Mouse (Mus musculus) common myeloid progenitor, adult 5-6 weeks (primary cell): ENCODE results near the gene Barx2. TPM values are rescaled to one million over a fixed set of nuclear protein-coding genes. Genes with fewer than 3 reads are reported as not detected.
"Not testable (repeated sequence)": the region's sequence is repeated elsewhere in the genome, so short reads cannot be mapped to it uniquely, and the experiment has no call there.

Experiments used
- ATAC-seq: replicated peaks from 2 replicates; pipeline ENCODE4 v1.8.0; 2016; ENCODE audit warnings: low read depth, mild to moderate bottlenecking, moderate TSS enrichment, inconsistent platforms; ENCODE audit not compliant: poor library complexity, severe bottlenecking
- total RNA-seq: library from RNA; stranded (forward); fragments of 200-1000, 187-1606 nt; gene quantifications from 2 replicates; pipeline ENCODE4 v1.2.3, GENCODE M21; 2017

Gene Barx2
- total RNA-seq: not detected in 2 replicates

- ATAC-seq: peak; percentile 34; the same call in 1 of the 2 replicates
These were observed at the start of gene Barx2 for GRCm38 (mm10) chr9:31912921-31913738. Gene Barx2, minus strand, starts transcription at chr9:31913462.

DNA sequence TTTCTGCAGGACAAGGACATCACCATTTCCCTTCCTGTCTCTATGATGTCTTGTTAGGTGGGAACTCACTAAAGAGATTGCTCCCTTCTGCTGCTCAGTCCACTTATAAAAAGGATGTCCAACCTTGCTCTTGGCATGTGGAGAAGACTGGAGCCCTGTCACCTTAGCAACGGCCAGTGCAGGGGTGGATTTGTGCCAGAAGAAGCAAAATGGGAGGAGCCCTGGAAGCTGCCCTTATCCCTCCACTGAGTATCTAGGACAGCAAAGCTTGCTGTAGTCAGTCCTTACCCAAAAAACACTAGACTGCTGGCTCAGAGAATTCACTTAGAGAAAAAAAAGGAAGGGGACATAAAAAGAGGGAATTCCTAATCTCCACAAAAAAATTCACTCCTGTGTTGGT is 49.0 kb upstream of the Barx2 start:
- no peak for ATAC-seq

DNA sequence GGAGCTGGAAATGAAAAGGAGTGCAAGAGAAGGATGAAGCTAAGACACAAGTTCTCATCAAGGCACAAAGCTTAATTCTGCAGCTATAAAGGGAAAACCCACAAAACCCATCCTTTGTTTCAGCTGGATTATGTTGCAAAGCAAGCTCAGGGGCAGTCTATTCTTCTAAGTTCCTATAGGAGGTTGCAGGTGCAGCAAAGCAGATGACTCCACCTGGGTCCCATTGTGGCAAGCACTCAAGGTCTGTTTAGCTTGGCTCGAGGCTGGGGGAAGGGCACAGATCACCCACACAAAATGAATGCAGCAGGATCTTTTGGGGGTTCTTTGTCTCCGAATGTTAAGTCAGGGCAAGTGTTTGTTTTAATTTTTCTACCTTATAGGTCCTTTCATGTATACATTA is 47.2 kb upstream of the Barx2 start:
- ATAC-seq: no peak

- ATAC-seq: no peak
These were observed 44.9 kb upstream of the Barx2 start for GRCm38 (mm10) chr9:31958120-31958519.

DNA sequence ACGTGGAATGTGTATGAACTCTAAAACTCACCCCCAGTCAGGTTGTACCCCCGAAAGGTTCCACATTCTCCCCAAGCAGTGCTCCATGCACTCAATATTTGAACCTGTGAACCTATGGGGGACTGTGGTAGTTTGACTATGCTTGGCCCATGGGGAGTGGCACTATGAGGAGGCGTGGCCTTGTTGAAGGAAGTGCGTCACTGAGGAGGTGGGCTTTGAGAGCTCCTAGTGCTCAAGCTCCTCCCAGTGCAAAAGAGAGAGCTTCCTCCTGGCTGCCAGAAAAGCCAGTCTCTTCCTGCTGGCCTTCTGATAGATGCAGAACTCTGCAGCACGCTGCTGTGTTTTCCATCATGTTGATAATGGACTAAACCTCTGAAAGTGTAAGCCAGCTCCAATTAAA is 37.2 kb upstream of the Barx2 start:
- 0 out of 2 replicates have a peak, but pooled peaks have one; percentile 36 for ATAC-seq

DNA sequence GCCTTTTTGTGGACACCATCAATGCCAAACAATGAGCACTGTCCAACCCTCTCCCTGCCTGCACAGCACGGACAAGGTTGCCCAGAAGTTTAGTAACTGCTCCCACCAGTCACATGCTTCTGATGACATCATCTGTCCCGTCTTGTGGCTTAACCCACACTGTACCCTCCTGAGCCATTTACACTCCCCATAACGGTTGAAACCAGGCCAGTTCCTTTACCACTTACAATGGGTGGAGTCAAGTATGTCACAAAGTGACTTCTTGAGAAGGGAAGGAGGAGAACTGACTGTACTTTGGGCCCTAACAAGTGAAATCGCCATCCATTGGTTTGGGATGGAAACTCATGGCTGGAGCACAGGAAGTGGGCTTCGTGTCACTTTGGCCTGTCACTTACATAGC is 35.8 kb upstream of the Barx2 start:
- ATAC-seq: peak; percentile 78

GRCm38 (mm10) chr9:31947051-31947450 is 33.8 kb upstream of the Barx2 start:
- no peak for ATAC-seq

- ATAC-seq: no peak
These were observed 29.1 kb upstream of the Barx2 start for GRCm38 (mm10) chr9:31942334-31942733.

DNA sequence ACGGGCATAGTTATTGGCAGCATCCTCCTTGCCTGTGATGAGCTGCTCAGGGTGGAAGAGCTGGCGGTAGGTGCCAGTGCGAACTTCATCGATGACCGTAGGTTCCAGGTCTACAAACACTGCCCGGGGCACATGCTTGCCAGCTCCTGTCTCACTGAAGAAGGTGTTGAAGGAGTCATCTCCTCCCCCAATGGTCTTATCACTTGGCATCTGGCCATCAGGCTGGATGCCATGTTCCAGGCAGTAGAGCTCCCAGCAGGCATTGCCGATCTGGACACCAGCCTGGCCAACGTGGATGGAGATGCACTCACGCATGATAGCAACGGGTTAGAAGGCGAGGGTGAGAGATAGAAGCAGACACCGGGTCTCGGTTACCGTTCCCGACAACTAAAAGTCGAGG is 23.2 kb upstream of the Barx2 start:
- not testable (repeated sequence) for ATAC-seq

GRCm38 (mm10) chr9:31931691-31932090 is 18.4 kb upstream of the Barx2 start:
- peak; percentile 94 for ATAC-seq

GRCm38 (mm10) chr9:31931255-31931654 is 18.0 kb upstream of the Barx2 start:
- no peak for ATAC-seq

DNA sequence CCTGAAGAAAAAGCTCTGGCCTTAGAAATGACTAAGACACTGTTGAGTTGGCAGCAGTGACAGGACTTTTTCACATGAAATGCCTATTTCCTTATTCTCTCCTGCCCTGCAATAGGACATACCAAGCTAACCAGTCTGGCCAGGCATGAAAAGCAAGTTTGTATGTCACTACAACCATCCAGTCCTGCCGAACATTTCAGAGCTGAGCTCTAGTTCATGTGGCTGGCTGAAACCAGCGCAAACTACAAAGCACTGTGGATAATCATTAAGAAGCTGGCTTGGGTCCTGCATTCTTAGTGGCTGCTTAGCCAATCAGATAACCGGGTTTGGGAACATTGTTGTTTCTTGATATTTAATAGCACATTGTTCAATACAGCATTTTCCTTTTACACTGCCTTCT is 13.5 kb upstream of the Barx2 start:
- ATAC-seq: no peak

GRCm38 (mm10) chr9:31925830-31926624 is 12.8 kb upstream of the Barx2 start:
- peak; percentile 100 for ATAC-seq

DNA sequence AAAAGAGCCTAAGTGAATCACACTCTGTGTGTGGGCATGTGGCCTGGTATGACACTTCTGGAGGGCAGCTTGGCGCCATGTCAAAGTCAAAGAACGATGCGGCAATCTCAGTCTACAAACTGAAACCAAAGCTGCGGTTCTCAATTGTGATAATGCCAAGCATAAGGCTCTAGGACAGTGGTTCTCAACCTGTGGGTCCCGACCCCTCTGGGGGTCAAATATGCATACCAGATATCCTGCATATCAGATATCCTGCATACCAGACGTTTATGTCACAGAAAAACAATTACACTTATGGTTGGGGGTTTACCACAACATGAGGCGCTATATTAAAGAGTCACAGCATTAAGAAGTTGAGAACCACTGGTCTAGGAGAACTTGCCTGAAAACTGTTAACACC is 10.3 kb upstream of the Barx2 start:
- no peak for ATAC-seq

DNA sequence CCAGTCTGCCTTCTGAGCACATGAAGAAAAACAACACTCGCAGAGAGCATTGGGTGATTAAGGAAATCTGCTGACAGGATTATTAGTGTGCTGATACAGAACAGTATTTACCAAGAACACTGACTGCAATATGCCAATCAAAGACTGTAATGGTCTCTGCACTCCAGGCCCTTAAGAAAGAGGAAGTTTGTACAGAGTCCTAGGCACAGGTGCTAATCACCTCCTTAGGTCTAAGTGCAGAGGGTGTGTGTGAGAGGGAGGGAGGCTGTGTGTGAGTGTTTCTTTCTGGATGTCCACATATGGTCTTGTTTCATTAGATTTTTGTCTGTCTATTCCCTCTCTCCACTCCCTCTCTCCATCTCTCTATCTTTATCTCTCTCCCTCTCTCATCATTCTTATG is 6.5 kb upstream of the Barx2 start:
- ATAC-seq: no peak

- ATAC-seq: no peak
These were observed 3.2 kb upstream of the Barx2 start for GRCm38 (mm10) chr9:31916421-31916820.

DNA sequence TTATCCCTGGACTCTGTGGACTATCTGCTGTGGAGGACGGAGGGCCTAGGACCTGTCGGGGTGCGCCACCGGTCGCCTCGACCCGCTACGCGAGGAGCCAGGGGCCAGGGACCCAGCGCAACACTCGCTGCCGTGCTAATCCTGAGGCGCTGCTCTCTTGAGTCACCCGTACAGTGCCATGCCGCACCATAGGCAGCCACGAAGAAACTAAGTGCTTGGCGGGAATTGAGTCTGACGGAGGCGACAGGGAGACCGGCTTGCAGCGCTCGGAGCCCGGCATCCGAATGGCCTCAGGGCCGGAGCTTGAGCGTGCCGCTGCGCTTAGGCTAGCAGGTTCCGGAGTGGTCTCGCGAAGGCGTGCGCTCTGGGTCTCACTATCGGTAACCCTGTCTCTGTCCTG is 1.6 kb upstream of the Barx2 start:
- peak; percentile 40; the same call in 1 of the 2 replicates for ATAC-seq

GRCm38 (mm10) chr9:31913739-31914591 is 703 bp upstream of the Barx2 start:
- ATAC-seq: 0 out of 2 replicates have a peak, but pooled peaks have one; percentile 27

- no peak for ATAC-seq
These were observed 725 bp downstream of the Barx2 start for GRCm38 (mm10) chr9:31912553-31912920.

GRCm38 (mm10) chr9:31910221-31910620 is 3.0 kb downstream of the Barx2 start:
- no peak for ATAC-seq
